Mouse (Mus musculus) lung, postnatal 0 days (tissue): Measurements from ENCODE around the gene Sdr42e1. TPM values are rescaled to one million over a fixed set of nuclear protein-coding genes. Genes with fewer than 3 reads are reported as not detected.

Experiments used
- ATAC-seq: fragments of 200-750 bp; cut with Nextera tagmentation; 2 replicates; pipeline ENCODE4 v1.8.0; 2017; ENCODE audit warnings: moderate library complexity
- DNase-seq: peaks from one replicate; pipeline ENCODE4 v3.0.0-alpha.2; 2016; ENCODE audit warnings: low spot score
- H3K27ac ChIP-seq: fragments of 300-500 bp; sonication (generic); 2 replicates; pipeline ENCODE4 v1.5.1; 2014; ENCODE audit warnings: antibody characterized with exemption, mild to moderate bottlenecking, low read length, mixed read lengths
- H3K27me3 ChIP-seq: fragments of 300-500 bp; sonication (generic); replicated peaks from 2 replicates; pipeline ENCODE4 v1.6.1; 2014; ENCODE audit warnings: low read length, mixed read lengths; ENCODE audit not compliant: insufficient read depth
- H3K36me3 ChIP-seq: fragments of 300-500 bp; sonication (generic); 2 replicates; pipeline ENCODE4 v1.6.1; 2014; ENCODE audit warnings: low read length, mixed read lengths; ENCODE audit not compliant: insufficient read depth
- H3K4me1 ChIP-seq: fragments of 300-500 bp; sonication (generic); 2 replicates; pipeline ENCODE4 v1.6.1; 2014; ENCODE audit warnings: antibody characterized with exemption, low read depth, low read length, mixed read lengths; ENCODE audit not compliant: insufficient read depth
- H3K4me2 ChIP-seq: fragments of 300-500 bp; sonication (generic); replicated peaks from 2 replicates; pipeline ENCODE4 v1.6.1; 2014; ENCODE audit warnings: low read depth, mild to moderate bottlenecking, low read length, moderate library complexity, mixed read lengths
- H3K4me3 ChIP-seq: fragments of 300-500 bp; sonication (generic); 2 replicates; pipeline ENCODE4 v1.5.1; 2014; ENCODE audit warnings: low read depth, low read length
- H3K9ac ChIP-seq: fragments of 300-500 bp; sonication (generic); replicated peaks from 2 replicates; pipeline ENCODE4 v1.6.1; 2014; ENCODE audit warnings: low read depth, mild to moderate bottlenecking
- H3K9me3 ChIP-seq: fragments of 300-500 bp; sonication (generic); 2 replicates; pipeline ENCODE4 v1.6.1; 2016; ENCODE audit warnings: low read length, mixed read lengths
- CTCF ChIP-seq: IDR thresholded peaks from 2 replicates; pipeline ENCODE4 v1.5.1; 2016; ENCODE audit warnings: antibody characterized with exemption, mild to moderate bottlenecking
- EP300 ChIP-seq: IDR thresholded peaks from 2 replicates; pipeline ENCODE4 v1.6.1; 2016; ENCODE audit warnings: antibody characterized with exemption, mild to moderate bottlenecking, control low read depth
- WGBS: fragments of 180-500 bp; shearing (Covaris S2); extraction: QIAGEN DNeasy Blood & Tissue Kit; methylation state at CpG from one replicate; pipeline ENCODE4 v1.1.7; 2014; 5-methylcytosine and 5-hydroxymethylcytosine counted together
- polyA plus RNA-seq: library from polyadenylated mRNA; unstranded; fragments of >200 nt; fragmentation: Nextera tagmentation; extraction: Ambion mirVana; gene quantifications from 2 replicates; pipeline ENCODE4 v1.2.1, GENCODE M21; 2015

Gene Sdr42e1
- polyA plus RNA-seq, 1 experiment from 2014 or later: 3.4 TPM

DNA sequence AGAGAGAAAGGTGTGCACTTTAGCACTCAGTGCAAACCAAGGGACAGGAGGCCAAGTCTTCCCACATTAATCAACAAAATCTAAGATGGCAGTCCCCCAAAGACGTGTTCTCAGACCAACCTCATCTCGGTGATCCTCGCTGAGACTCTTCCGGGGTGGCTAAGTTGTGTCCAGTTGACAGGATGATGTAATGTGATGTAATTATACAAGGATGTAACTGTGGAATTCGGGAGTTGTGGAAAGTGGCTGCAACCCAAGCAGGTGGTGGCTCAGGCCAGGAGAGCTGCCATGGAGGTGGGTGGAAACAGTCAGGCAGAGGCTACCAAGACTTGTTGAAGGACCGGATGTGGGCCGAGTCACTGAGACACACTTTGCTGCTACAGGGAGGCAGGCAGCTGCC is 14.4 kb upstream of the Sdr42e1 start:
- Histone ChIP-seq H3K4me1 (no peaks in the 10 kb centered on the region), H3K9ac (no peak overlapping the region), H3K9me3 (no peaks in the 10 kb centered on the region), H3K4me3 (no peak overlapping the region), H3K36me3 (no peaks in the 10 kb centered on the region), H3K27ac (no peak overlapping the region), H3K4me2 (no peak overlapping the region), H3K27me3 (no peaks in the 10 kb centered on the region)
- no peak for DNase-seq
- 75% methylated on average over 7 of the region's 7 CpGs for WGBS
- no peak for TF ChIP-seq EP300
- TF ChIP-seq CTCF: no peak
- ATAC-seq: no peak

DNA sequence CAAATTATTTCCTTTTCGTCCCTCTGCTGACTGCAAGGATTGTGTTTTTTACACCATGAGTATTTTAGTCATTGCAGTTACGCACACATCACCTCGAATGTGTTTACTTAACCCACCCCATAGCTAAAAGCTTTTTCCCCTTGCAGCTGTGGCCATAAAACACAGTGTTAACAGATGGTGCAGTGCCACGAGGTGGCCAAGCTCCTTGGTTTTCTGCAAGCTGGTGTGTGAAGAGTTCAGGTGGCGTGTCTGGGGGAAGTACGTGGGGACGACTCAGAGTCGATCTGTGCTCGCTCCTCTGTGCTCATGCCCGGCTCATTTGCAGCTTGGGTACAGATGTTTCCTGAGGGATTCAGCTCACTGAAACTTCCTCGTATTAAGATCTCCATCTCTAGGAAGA is 11.0 kb upstream of the Sdr42e1 start:
- Histone ChIP-seq H3K9me3 (no peaks in the 10 kb centered on the region), H3K4me3 (no peak overlapping the region), H3K27me3 (no peaks in the 10 kb centered on the region), H3K4me1 (no peaks in the 10 kb centered on the region), H3K9ac (no peak overlapping the region), H3K36me3 (no peaks in the 10 kb centered on the region), H3K4me2 (no peak overlapping the region), H3K27ac (no peak overlapping the region)
- DNase-seq (no peak), ATAC-seq (no peak)
- WGBS: 33% methylated on average over 11 of the region's 11 CpGs
- TF ChIP-seq EP300: no peak
- TF ChIP-seq CTCF: no peak

DNA sequence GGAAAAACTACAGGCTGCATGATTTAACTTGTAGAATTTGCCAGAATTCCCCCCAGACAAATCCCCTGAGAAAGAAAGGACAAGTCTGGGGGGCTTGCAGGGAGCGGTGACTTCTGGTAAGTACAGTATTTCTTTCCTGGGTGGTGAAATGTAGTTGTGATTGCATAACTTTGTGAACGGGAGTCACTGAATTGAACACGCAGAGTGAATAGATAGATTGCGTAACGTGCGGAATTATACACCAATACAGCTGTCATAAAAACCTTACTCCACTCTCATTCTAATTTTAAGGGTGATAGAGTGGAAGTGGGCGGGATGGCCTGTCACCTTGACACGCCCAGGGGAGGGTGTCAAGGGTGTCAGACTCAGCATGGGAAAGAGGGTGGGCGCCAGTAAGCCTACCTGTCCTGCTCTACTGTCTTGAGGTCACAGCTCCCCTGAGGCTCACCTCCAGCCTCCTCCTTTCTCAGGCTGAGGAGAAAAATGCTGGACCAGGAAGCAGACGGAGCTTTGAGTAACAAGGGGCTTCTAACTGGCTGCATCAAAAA is 10.5 kb upstream of the Sdr42e1 start:
- TF ChIP-seq CTCF (no peak), EP300 (no peak)
- Histone ChIP-seq H3K4me1 (no peaks in the 10 kb centered on the region), H3K9ac (no peak overlapping the region), H3K27me3 (no peaks in the 10 kb centered on the region), H3K4me3 (no peak overlapping the region), H3K36me3 (no peaks in the 10 kb centered on the region), H3K9me3 (no peaks in the 10 kb centered on the region), H3K4me2 (no peak overlapping the region), H3K27ac (no peak overlapping the region)
- ATAC-seq (no peak), DNase-seq (no peak)
- 56% methylated on average over 10 of the region's 10 CpGs for WGBS

DNA sequence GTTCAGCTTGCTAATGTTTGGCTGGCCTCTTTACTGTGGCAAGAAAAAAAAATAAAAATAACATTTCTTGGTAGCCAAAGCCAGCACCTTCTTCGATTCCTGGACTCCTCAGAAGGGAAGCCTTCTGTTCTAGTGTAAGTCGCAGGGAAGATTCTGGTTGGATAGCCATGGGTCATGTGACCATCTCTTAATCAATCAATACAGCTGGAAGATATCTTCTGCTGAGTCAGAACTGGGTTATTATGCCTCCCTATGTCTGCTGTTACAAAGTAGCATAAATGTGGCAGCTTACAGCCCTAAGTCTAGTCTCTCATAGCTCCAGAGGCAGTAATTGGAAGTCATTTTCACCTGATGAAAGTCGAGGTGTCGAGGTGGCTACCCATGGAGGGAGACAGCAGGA is 5.2 kb upstream of the Sdr42e1 start:
- Histone ChIP-seq H3K4me2 (no peak overlapping the region), H3K9ac (no peak overlapping the region), H3K4me3 (no peak overlapping the region), H3K36me3 (no peaks in the 10 kb centered on the region), H3K9me3 (no peaks in the 10 kb centered on the region), H3K27me3 (no peaks in the 10 kb centered on the region), H3K4me1 (no peaks in the 10 kb centered on the region), H3K27ac (no peak overlapping the region)
- TF ChIP-seq EP300 (no peak), CTCF (no peak)
- DNase-seq: no peak
- 80% methylated on average over 4 of the region's 4 CpGs for WGBS
- ATAC-seq: no peak

GRCm38 (mm10) chr8:117677011-117677410 is 3.5 kb upstream of the Sdr42e1 start:
- no peaks in the 10 kb centered on the region for H3K4me1 ChIP-seq
- DNase-seq (no peak), ATAC-seq (no peak)
- H3K27me3 ChIP-seq: no peaks in the 10 kb centered on the region
- no peaks in the 10 kb centered on the region for H3K36me3 ChIP-seq
- H3K9me3 ChIP-seq: no peaks in the 10 kb centered on the region
- H3K4me2 ChIP-seq: no peak overlapping the region
- no peak overlapping the region for H3K4me3 ChIP-seq
- H3K9ac ChIP-seq: no peak overlapping the region
- no peak overlapping the region for H3K27ac ChIP-seq
- 27% methylated on average over 8 of the region's 8 CpGs for WGBS
- TF ChIP-seq CTCF (no peak), EP300 (no peak)

GRCm38 (mm10) chr8:117676460-117676859 is 3.0 kb upstream of the Sdr42e1 start:
- no peak overlapping the region for H3K4me3 ChIP-seq
- no peak overlapping the region for H3K9ac ChIP-seq
- no peaks in the 10 kb centered on the region for H3K36me3 ChIP-seq
- TF ChIP-seq EP300 (no peak), CTCF (no peak)
- no peaks in the 10 kb centered on the region for H3K27me3 ChIP-seq
- no peaks in the 10 kb centered on the region for H3K9me3 ChIP-seq
- 39% methylated on average over 9 of the region's 9 CpGs for WGBS
- peak; percentile 32 for DNase-seq
- no peak overlapping the region for H3K27ac ChIP-seq
- H3K4me2 ChIP-seq: no peak overlapping the region
- no peaks in the 10 kb centered on the region for H3K4me1 ChIP-seq
- no peak; the same call in 1 of the 2 replicates for ATAC-seq

DNA sequence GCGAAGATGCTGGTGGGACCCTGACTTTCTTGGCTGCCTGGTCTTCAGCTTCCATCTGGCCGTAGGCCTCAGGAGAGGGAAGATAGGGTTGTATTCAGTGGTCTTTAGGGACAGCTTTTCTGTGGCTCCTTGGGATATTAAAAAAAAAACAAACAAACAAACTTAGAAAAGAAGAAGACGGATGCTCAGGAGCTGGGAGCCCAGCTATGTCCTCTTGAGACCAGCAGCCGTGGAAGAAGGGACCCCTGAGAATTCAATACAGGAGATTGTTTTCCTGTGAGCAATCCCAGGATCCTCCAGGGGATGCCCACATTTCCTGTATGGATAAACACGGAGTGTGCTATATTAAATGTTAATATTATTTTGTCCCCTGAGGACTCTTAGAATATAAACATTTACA is 1.7 kb upstream of the Sdr42e1 start:
- no peaks in the 10 kb centered on the region for H3K4me1 ChIP-seq
- H3K4me3 ChIP-seq: no peak overlapping the region
- H3K9me3 ChIP-seq: no peaks in the 10 kb centered on the region
- H3K4me2 ChIP-seq: no peak overlapping the region
- 64% methylated on average over 5 of the region's 5 CpGs for WGBS
- no peak overlapping the region for H3K27ac ChIP-seq
- H3K27me3 ChIP-seq: no peaks in the 10 kb centered on the region
- H3K36me3 ChIP-seq: no peaks in the 10 kb centered on the region
- no peak for DNase-seq
- TF ChIP-seq CTCF (no peak), EP300 (no peak)
- no peak overlapping the region for H3K9ac ChIP-seq
- ATAC-seq: no peak
